Mouse (Mus musculus) MEL-GATA-1-ER (cell line): ENCODE measurements at regions not wholly inside any gene's neighbourhood (a gene's known extent, or its start where the extent isn't known, plus 50 kb on each side); places are given as distances from the start of the nearest gene placed in this dataset.

ENCODE experiments used
- DNase-seq: peaks from one replicate; pipeline ENCODE4 v3.0.0-alpha.2; 2012; ENCODE audit warnings: low read depth; ENCODE audit errors: extremely low read depth

DNA sequence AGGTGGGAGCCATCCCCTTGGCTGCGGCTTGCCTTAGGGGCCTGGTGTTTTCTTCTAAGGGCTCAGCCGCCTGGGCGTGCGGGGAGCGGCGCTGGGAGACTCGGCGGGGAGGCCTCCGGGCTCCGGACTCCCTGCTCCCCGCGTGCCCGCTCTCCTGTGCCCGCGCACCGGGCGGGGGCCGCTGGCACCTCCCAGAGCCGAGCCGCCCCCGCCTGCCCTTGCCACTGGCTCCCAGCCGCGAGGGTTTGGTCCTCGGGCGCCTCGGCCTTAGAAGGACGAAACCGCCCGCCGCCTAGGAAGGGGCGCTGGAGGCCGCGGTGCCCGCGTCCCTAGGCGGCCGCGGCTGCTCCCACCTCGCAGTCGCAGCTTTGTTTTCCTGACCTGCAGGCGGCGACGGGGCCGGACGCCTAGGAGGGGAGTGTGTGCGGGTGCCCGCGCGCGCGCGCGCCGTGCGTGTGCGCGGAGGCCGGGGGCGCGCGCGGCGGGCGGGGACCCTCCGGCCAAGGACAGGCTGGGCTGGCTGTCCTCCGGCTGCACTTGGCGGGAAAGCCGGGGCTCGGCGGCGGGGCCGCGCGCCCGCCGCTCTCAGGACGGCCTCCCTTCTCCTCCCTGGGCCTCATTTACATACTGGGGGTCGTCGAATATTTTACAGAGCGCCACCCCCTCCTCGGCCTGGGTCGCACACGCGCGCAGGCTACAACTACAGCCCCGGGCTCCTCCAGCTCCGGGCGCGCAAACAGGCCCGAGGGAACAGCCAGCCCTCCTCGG, 227.1 kb downstream of the Mef2c start:
- no peak for DNase-seq

DNA sequence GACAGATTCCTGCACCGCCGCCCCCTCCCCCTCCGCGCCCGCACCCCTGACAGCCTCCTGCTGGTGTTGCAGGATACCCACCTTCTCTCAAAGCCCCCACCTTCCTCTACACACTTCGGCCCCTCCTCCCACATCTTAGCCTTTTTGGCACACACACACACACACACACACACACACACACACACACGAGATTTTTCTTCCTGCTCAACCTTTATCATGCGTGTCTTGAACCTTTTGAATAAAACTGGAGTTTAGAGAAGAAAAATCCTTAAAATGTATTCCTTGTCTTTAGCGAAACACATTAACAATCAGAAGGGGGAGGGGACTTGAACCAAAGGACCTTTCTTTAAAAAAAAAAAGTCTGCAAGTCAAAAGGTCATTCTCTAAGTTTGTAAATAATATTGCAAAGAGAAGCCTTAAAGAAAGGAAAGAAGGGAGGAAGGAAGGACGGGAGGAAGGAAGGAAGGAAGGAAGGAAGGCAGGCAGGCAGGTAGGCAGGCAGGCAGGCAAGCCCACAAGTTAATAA, 227.7 kb downstream of the Mef2c start:
- DNase-seq = no peak

DNA sequence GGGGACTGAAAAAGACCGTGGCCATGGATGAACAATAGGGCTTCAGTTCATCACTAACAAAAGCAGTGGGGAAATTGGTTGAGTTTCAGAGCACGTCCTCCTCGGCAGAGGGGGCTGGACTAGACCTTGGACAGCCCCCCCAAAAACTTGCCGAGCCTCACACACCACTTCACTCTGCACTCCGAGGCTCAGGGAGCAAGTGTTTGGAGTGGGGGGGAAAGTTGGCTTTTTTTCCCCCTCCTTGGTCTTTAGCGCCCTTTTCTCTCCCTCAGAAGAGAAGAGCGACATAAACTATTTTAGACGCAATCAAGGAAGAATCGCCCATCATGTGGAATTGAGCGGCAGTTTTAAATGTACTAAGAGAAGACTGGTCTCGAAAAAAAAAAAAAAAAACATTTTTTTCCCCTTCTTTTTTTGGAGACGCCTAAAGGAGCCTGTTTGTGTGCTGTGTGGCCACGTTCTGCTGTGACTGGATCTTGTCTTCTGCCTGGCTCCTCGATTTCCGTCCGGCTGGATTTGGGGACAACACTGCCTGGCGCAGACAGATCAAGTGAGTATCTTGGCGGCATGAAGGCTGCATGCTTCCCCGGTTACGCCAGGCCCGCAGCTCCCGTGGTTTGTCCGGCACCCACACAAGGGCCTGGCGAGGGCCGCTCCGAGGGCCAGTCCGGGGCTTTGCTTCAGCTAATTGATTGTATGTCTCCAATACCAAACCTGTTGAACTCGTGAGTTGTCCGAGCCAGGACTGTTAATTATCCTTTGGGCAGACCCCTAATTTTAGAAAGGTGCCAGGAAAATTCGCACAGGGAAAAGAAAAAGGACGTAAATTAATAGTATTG, 228.7 kb downstream of the Mef2c start:
- no peak for DNase-seq

- no peak for DNase-seq
These were observed 229.6 kb downstream of the Mef2c start for GRCm38 (mm10) chr13:83733231-83733990.

DNA sequence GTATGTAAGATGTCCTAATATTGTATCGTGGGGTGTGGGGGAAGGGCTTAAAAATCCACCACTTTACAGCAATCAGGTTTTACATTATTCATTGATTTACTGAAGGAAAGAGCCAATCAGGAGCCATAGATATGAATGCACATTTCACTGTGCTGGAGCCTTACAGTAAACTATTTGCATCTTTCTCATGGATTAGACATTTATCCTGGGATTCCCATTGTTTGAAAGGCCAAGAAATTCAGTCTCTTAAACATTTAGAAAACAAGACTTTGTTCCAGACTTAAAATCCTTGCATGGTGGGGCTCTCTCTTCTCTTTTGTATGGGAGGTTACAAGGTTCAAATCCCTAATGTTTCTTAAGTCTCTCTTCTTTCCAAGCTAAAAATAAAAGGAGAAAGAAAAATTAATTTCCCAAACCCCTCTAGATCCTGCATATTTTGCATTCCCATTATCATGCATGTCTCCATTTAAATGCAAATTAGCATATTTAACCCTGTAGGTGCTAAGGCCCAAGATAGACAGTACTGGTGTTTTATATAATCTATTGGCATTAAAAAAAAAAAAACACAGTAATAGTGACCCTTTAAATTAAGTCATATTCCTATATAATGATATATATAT, 230.3 kb downstream of the Mef2c start:
- no peak for DNase-seq

- no peak for DNase-seq
These were observed 230.8 kb downstream of the Mef2c start for GRCm38 (mm10) chr13:83734656-83735055.

DNA sequence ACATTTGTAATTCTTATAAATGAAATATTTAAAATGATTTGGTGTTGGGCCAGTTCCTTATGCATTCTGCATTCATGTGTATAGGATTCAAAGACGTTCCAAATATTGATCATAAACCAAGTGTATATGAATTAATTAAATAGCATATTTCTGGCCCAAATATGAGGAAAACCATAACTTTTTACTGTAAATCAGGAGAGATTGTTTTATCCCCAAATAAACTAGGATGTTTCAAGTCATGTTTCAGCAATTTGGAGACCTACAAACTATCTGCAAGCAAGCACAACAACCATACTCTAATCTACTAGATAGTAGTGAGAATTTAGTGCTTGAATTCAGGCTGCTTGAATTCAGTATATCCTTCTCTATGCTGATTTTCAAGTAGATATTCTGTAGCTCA, 231.3 kb downstream of the Mef2c start:
- DNase-seq = no peak

DNA sequence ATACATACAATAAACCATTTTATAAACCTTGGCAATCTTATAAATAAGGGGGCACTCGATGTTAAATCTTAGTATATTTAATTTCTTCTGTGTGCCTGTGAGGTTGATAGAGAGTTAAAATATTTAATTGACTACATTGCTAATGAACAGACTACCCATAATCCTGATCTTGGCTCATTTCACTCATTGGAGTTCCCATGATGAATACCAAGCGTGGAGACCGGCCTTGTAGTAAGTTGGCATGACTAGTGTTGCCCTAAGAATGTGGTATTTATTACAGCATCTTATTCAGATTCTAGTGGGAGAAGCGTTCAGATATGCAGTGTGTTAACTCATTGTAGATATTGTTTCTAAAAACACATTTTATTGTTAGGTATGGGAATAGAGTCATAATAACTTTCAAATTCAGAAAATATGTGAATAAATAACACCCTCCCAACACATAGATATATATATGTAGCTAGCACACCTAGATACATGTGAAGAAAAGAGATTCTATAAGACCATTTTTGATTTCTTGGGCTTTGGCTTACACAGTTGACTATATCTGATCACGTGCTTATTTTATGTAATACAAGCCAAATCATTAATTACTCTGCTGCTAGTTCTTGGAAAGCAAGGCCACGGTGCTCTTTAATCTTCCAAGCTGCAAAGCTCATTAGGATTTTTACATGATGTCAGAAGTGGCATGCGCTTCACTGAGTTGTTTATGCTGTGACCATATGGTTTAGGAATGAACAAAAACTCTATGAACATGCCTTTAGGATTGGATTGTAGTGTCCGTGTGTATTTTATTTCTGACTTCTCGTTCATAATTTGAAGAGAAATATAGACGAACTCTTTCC, 232.0 kb downstream of the Mef2c start:
- DNase-seq = no peak

DNA sequence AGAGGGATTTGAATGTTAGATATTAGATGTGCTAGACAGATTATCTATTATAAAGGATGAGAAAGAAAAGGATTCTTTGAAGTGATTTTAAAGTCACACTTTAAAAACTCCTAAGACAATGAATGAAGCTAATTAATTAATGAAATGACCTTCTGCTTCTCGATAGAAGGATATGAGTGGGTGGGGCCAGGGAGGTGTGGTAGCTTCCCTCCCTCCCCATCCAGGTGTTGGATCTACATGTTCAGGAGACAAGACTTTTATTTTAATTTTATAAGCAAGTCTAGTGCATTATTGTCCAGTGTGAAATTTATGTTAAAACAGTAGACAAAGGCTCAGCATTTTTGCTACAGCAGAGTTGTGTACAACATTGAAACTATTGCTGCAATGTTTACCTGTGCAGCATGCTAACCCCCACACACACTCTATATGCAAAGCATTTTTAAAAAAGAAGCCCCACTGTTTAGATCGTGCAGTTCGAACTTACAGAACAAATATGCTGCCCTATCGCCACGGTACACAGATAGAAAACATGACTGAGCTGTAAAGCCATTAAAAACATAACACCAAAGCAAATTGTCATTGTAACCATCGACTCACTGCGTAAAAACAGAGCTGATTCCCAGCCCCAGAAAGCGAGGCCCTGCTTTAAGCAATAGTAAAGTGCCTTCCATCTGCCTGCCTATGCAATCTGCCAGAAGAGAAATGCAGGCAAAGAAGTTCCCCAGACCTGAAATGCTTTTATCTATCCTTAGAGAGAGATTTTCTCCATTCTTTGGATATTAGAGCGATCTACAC, 233.4 kb downstream of the Mef2c start:
- DNase-seq = no peak

- DNase-seq = no peak
These were observed 234.1 kb downstream of the Mef2c start for GRCm38 (mm10) chr13:83737826-83738527.

DNA sequence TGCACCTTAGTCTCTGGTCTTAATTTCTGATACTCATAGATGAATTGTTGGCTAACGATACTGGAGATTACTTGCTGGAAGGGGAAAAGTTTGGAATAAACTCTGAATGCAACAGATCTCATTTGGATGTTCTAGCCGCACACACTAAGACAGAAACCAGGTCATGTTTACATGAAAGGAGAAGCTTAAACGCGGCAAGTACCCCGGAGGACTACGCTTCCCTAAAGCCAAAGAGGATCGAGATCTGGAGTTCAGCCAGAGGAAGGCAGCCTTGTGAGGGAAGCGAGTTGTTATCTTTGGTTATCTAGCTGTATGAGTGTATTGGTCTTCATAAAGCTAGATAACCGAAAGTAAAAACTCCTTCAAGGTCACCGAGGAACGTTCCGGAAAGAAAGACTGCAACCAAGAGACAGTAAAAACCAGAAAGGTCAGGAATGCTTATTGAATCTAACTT, 234.7 kb downstream of the Mef2c start:
- DNase-seq = no peak

DNA sequence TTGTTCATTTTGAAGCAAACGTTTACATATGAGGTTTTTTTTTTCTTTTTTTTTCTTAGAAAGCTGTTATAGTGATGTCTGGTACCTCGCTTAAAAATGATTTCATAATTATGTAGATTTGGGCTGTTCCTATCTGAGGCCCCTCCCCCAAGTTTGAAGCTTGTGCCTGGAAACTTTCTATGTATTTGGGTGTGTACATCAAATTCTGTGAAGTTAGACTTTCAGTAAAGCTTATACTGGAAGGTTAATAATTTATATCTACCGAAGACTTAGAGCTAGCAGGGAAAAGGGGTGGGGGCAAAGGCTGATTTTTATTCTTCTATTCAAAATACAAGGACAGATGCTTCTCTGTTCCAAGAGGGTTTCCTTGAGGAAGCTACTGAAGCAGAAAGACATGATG, 235.3 kb downstream of the Mef2c start:
- DNase-seq = no peak

GRCm38 (mm10) chr13:83739541-83740061, 235.8 kb downstream of the Mef2c start:
- DNase-seq = no peak

DNA sequence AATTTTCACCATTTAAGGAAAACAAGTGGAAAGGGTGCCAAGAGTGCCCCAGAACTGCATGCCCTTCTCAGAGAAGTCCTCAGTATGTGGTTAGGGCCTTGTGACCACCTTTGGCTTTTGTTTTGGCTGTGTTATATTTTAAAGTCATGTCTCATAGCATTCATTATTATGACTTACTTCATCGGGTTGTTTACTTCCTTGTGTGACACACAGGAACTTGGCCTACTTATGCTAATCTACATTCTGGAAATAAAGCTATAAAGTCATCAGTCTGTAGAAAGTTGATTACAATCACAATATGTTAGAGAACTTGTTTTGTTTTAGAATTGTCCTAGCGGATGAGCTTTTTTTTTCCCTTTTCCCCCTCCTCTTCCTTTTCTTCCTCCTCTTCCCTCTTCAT, 236.3 kb downstream of the Mef2c start:
- DNase-seq = no peak

DNA sequence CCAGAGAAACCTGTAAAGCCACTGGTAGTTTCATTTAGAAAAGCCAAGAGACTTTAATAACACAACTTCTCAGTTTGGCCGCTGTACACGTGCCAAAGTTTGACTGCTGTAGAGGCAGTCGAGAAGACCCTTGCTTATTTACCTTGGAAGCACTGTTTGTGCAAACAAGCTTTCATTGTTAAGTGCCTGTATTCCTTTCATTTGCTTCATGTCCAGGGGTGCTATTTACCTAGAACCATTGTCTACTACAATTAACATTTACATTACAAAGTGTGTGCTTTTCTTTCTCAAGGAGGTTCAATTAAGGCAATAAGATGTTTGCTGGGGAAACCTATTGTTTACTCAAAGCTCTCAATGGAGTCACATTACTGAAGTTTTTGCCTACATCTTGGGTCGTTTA, 236.9 kb downstream of the Mef2c start:
- no peak for DNase-seq

DNA sequence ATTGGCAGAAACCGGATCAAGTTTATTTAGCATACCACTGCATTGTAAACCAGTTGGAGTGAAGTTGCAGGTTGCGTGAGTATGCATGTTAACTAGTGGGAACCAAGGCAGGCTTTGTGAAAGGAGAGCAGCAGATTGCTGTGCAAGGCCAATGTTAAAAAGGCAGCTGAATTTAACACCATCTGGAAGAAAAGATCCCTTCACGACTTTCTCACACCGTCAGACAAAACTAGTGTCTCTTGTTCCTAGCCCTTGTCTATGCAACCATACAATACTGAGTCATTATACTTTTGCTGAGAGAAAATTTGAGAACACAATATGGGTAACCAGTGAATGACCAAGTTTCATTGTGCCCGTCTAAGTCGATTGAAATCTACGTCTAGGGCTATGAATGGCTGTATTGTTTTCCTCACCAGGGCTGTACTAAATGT, 237.8 kb downstream of the Mef2c start:
- DNase-seq = no peak

GRCm38 (mm10) chr13:83742102-83742501, 238.3 kb downstream of the Mef2c start:
- no peak for DNase-seq

- DNase-seq = no peak
These were observed 238.7 kb downstream of the Mef2c start for GRCm38 (mm10) chr13:83742546-83742945.

DNA sequence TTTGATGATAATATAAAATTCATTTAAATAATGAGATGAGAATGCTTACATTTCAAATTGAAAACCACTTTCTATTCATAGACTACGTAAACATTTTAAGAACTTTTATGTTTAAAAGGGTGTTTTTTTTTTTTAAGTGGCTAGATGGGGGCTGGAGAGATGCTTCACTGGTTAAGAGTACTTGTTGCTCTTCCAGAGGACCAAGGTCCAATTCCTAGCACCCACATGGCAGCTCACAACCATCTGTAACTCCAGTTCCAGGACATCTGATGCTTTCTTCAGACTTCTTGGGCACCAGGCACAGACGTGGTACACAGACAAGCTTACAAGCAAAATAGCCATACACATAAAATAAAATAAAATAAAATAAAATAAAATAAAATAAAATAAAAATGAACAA, 239.5 kb downstream of the Mef2c start:
- DNase-seq = no peak
